Mouse (Mus musculus) megakaryocyte, embryonic 14.5 days (primary cell): ENCODE data around the gene Rec114. TPM values are rescaled to one million over a fixed set of nuclear protein-coding genes. Genes with fewer than 3 reads are reported as not detected.

Source experiments
- H3K27me3 ChIP-seq: replicated peaks from 2 replicates; pipeline ENCODE3; 2012; ENCODE audit warnings: inconsistent platforms
- H3K36me3 ChIP-seq: replicated peaks from 2 replicates; pipeline ENCODE3; 2012; ENCODE audit warnings: low read length, inconsistent platforms, mixed read lengths
- H3K4me1 ChIP-seq: 2 replicates; pipeline ENCODE4 v1.6.1; 2012; ENCODE audit warnings: inconsistent platforms
- H3K4me3 ChIP-seq: replicated peaks from 2 replicates; pipeline ENCODE3; 2012; ENCODE audit warnings: moderate library complexity, mild to moderate bottlenecking, inconsistent platforms
- H3K9me3 ChIP-seq: 2 replicates; pipeline ENCODE4 v1.6.1; 2012; ENCODE audit warnings: inconsistent platforms
- FLI1 ChIP-seq: IDR thresholded peaks from 2 replicates; pipeline ENCODE4 v1.6.1; 2012; ENCODE audit warnings: low read length, inconsistent platforms, mixed read lengths
- GATA1 ChIP-seq: IDR thresholded peaks from 3 replicates; pipeline ENCODE4 v1.6.1; 2012; ENCODE audit warnings: mixed read lengths, low read length, inconsistent platforms, borderline replicate concordance
- polyA plus RNA-seq: library from polyadenylated mRNA; stranded (reverse); fragments of >175 nt; gene quantifications from 2 replicates; pipeline ENCODE4 v1.2.3, GENCODE M21; 2012; ENCODE audit warnings: low replicate concordance; ENCODE audit not compliant: insufficient read depth

Rec114 gene
- polyA plus RNA-seq, 1 experiment: not detected

GRCm38 (mm10) chr9:58758754-58759153 is 15.0 kb upstream of the Rec114 start:
- no peak for TF ChIP-seq GATA1
- TF ChIP-seq FLI1: no peak
- H3K36me3 ChIP-seq: no peaks in the 10 kb centered on the region
- 0 out of 2 replicates have a peak, but pooled peaks cover 5% of the 10 kb centered on the region for H3K4me1 ChIP-seq
- no peak overlapping the region for H3K4me3 ChIP-seq
- peaks cover 6% of the 10 kb centered on the region for H3K9me3 ChIP-seq
- H3K27me3 ChIP-seq: peaks cover 18% of the 10 kb centered on the region

GRCm38 (mm10) chr9:58756371-58757132 is 12.8 kb upstream of the Rec114 start:
- H3K4me3 ChIP-seq: no peak overlapping the region
- H3K9me3 ChIP-seq: peaks cover 12% of the 10 kb centered on the region
- H3K4me1 ChIP-seq: no peaks in the 10 kb centered on the region
- no peak for TF ChIP-seq FLI1
- TF ChIP-seq GATA1: no peak
- peaks cover 18% of the 10 kb centered on the region for H3K27me3 ChIP-seq
- no peaks in the 10 kb centered on the region for H3K36me3 ChIP-seq

GRCm38 (mm10) chr9:58753606-58754005 is 9.8 kb upstream of the Rec114 start:
- Histone ChIP-seq H3K27me3 (peaks cover 20% of the 10 kb centered on the region), H3K4me1 (no peaks in the 10 kb centered on the region), H3K9me3 (peaks cover 15% of the 10 kb centered on the region), H3K36me3 (no peaks in the 10 kb centered on the region), H3K4me3 (no peak overlapping the region)
- TF ChIP-seq FLI1 (no peak), GATA1 (no peak)

GRCm38 (mm10) chr9:58748142-58748541 is 4.4 kb upstream of the Rec114 start:
- Histone ChIP-seq H3K4me3 (no peak overlapping the region), H3K27me3 (peaks cover 16% of the 10 kb centered on the region), H3K4me1 (no peaks in the 10 kb centered on the region), H3K36me3 (no peaks in the 10 kb centered on the region), H3K9me3 (peaks cover 9% of the 10 kb centered on the region)
- TF ChIP-seq GATA1 (no peak), FLI1 (no peak)

- no peak for TF ChIP-seq FLI1
- TF ChIP-seq GATA1: no peak
- no peaks in the 10 kb centered on the region for H3K4me1 ChIP-seq
- peaks cover 19% of the 10 kb centered on the region for H3K27me3 ChIP-seq
- H3K36me3 ChIP-seq: no peaks in the 10 kb centered on the region
- H3K9me3 ChIP-seq: peaks cover 9% of the 10 kb centered on the region
- H3K4me3 ChIP-seq: no peak overlapping the region
Observed at GRCm38 (mm10) chr9:58747328-58747755, 3.6 kb upstream of the Rec114 start.

GRCm38 (mm10) chr9:58742692-58743091 is 1.1 kb downstream of the Rec114 start:
- H3K4me3 ChIP-seq: no peak overlapping the region
- H3K27me3 ChIP-seq: peaks cover 16% of the 10 kb centered on the region
- no peaks in the 10 kb centered on the region for H3K9me3 ChIP-seq
- no peaks in the 10 kb centered on the region for H3K4me1 ChIP-seq
- H3K36me3 ChIP-seq: no peaks in the 10 kb centered on the region
- TF ChIP-seq FLI1 (no peak), GATA1 (no peak)

- H3K4me3 ChIP-seq: no peak overlapping the region
- no peaks in the 10 kb centered on the region for H3K36me3 ChIP-seq
- no peaks in the 10 kb centered on the region for H3K4me1 ChIP-seq
- H3K9me3 ChIP-seq: no peaks in the 10 kb centered on the region; the same call in 1 of the 2 replicates
- no peak for TF ChIP-seq GATA1
- no peak for TF ChIP-seq FLI1
- peaks cover 11% of the 10 kb centered on the region for H3K27me3 ChIP-seq
Observed at GRCm38 (mm10) chr9:58741369-58741768, 2.4 kb downstream of the Rec114 start.

GRCm38 (mm10) chr9:58739791-58740190 is 4.0 kb downstream of the Rec114 start:
- no peaks in the 10 kb centered on the region; the same call in 1 of the 2 replicates for H3K9me3 ChIP-seq
- no peak overlapping the region for H3K4me3 ChIP-seq
- TF ChIP-seq GATA1 (no peak), FLI1 (no peak)
- no peaks in the 10 kb centered on the region for H3K4me1 ChIP-seq
- H3K36me3 ChIP-seq: no peaks in the 10 kb centered on the region
- H3K27me3 ChIP-seq: peaks cover 8% of the 10 kb centered on the region

- H3K4me1 ChIP-seq: peaks cover 25% of the 10 kb centered on the region
- TF ChIP-seq GATA1: no peak
- no peak for TF ChIP-seq FLI1
- peaks cover 10% of the 10 kb centered on the region for H3K9me3 ChIP-seq
- H3K4me3 ChIP-seq: no peak overlapping the region
- no peaks in the 10 kb centered on the region for H3K36me3 ChIP-seq
- H3K27me3 ChIP-seq: peaks cover 8% of the 10 kb centered on the region
Observed at GRCm38 (mm10) chr9:58723165-58723564, 20.6 kb downstream of the Rec114 start.

- Histone ChIP-seq H3K4me1 (peaks cover 31% of the 10 kb centered on the region), H3K9me3 (peaks cover 10% of the 10 kb centered on the region), H3K36me3 (no peaks in the 10 kb centered on the region), H3K27me3 (peaks cover 8% of the 10 kb centered on the region), H3K4me3 (no peak overlapping the region)
- TF ChIP-seq GATA1 (no peak), FLI1 (no peak)
Observed at GRCm38 (mm10) chr9:58722151-58722550, 21.6 kb downstream of the Rec114 start.

GRCm38 (mm10) chr9:58721021-58721420 is 22.7 kb downstream of the Rec114 start:
- Histone ChIP-seq H3K4me1 (peaks cover 36% of the 10 kb centered on the region), H3K36me3 (no peaks in the 10 kb centered on the region), H3K4me3 (no peak overlapping the region), H3K27me3 (peaks cover 5% of the 10 kb centered on the region), H3K9me3 (peaks cover 7% of the 10 kb centered on the region)
- no peak for TF ChIP-seq FLI1
- no peak for TF ChIP-seq GATA1
